Mouse (Mus musculus) myocyte (in vitro differentiated cells): ENCODE results near the gene Zranb1. TPM values are rescaled to one million over a fixed set of nuclear protein-coding genes. Genes with fewer than 3 reads are reported as not detected.

ENCODE experiments used
- H3K27me3 ChIP-seq: one replicate; pipeline ENCODE4 v1.6.1; 2011; ENCODE audit not compliant: control insufficient read depth, insufficient read depth, insufficient read length
- H3K36me3 ChIP-seq: one replicate; pipeline ENCODE4 v1.6.1; 2011; ENCODE audit not compliant: control insufficient read depth, insufficient read depth
- H3K4me2 ChIP-seq: one replicate; pipeline ENCODE4 v1.6.1; 2011; ENCODE audit warnings: low read depth, control low read depth
- H3K4me3 ChIP-seq: one replicate; pipeline ENCODE4 v1.5.1; 2011; ENCODE audit warnings: mild to moderate bottlenecking, control low read depth, moderate library complexity
- H3K79me2 ChIP-seq: one replicate; pipeline ENCODE4 v1.6.1; 2011; ENCODE audit not compliant: control insufficient read depth, insufficient read depth
- H3ac ChIP-seq: one replicate; pipeline ENCODE4 v1.6.1; 2011; ENCODE audit not compliant: control insufficient read depth, insufficient read length
- CEBPB ChIP-seq: IDR thresholded peaks from 2 replicates; pipeline ENCODE4 v1.6.1; 2011; ENCODE audit warnings: mild to moderate bottlenecking, moderate library complexity; ENCODE audit not compliant: poor library complexity, insufficient read depth, severe bottlenecking
- E2F4 ChIP-seq: IDR thresholded peaks from one replicate; pipeline ENCODE4 v1.6.1; 2011; ENCODE audit warnings: mild to moderate bottlenecking, control low read depth, moderate library complexity; ENCODE audit not compliant: insufficient read depth
- MAX ChIP-seq: IDR thresholded peaks from one replicate; pipeline ENCODE4 v1.6.1; 2011; ENCODE audit warnings: low read depth, mild to moderate bottlenecking, control low read depth
- MYOD1 ChIP-seq, 3 experiments: IDR thresholded peaks; one replicate each; pipeline ENCODE4 v1.6.1; 2011; ENCODE audit warnings: control low read depth in 2 of 3, low read depth in 2 of 3, mild to moderate bottlenecking in 2 of 3, moderate library complexity in 1 of 3; ENCODE audit not compliant: insufficient read length in 2 of 3, control insufficient read depth in 1 of 3
- MYOG ChIP-seq, 3 experiments: IDR thresholded peaks; one replicate each; pipeline ENCODE4 v1.6.1; 2011; ENCODE audit warnings: control low read depth in 2 of 3, low read depth in 2 of 3, mild to moderate bottlenecking in 2 of 3; ENCODE audit not compliant: insufficient read length in 2 of 3, control insufficient read depth in 1 of 3, insufficient read depth in 1 of 3
- POLR2A ChIP-seq: IDR thresholded peaks from one replicate; pipeline ENCODE4 v1.6.1; 2011; ENCODE audit warnings: low read depth, mild to moderate bottlenecking, control low read depth, moderate library complexity; ENCODE audit not compliant: insufficient read length
- POLR2AphosphoS2 ChIP-seq: IDR thresholded peaks from one replicate; pipeline ENCODE4 v1.6.1; 2011; ENCODE audit warnings: low read depth, control low read depth; ENCODE audit not compliant: insufficient read length
- REST ChIP-seq: IDR thresholded peaks from one replicate; pipeline ENCODE4 v1.6.1; 2011; ENCODE audit warnings: mild to moderate bottlenecking, control low read depth, moderate library complexity; ENCODE audit not compliant: insufficient read depth, insufficient read length
- SRF ChIP-seq: IDR thresholded peaks from one replicate; pipeline ENCODE4 v1.6.1; 2011; ENCODE audit warnings: low read depth; ENCODE audit not compliant: control insufficient read depth, insufficient read length
- TCF12 ChIP-seq: IDR thresholded peaks from one replicate; pipeline ENCODE4 v1.6.1; 2011; ENCODE audit warnings: mild to moderate bottlenecking, control low read depth; ENCODE audit not compliant: poor library complexity, insufficient read depth, severe bottlenecking
- TCF3 ChIP-seq: IDR thresholded peaks from one replicate; pipeline ENCODE4 v1.6.1; 2011; ENCODE audit warnings: low read depth, control low read depth; ENCODE audit not compliant: insufficient read length
- USF1 ChIP-seq: IDR thresholded peaks from one replicate; pipeline ENCODE4 v1.6.1; 2011; ENCODE audit warnings: low read depth, mild to moderate bottlenecking, control low read depth, moderate library complexity
- polyA plus RNA-seq: library from polyadenylated mRNA; unstranded; fragments of >200 nt; fragmentation: generic; extraction: Trizol; gene quantifications from one replicate; pipeline ENCODE4 v1.2.1, GENCODE M21; 2012; ENCODE audit warnings: missing spikeins

Gene Zranb1
- polyA plus RNA-seq, 1 experiment = 14.6 TPM

- Histone ChIP-seq H3ac (no peak overlapping the region), H3K4me3 (no peak overlapping the region), H3K4me2 (no peak overlapping the region), H3K36me3 (no peaks in the 10 kb centered on the region), H3K27me3 (no peaks in the 10 kb centered on the region), H3K79me2 (no peaks in the 10 kb centered on the region)
- TF ChIP-seq POLR2AphosphoS2 (no peak), CEBPB (no peak), MYOD1 (IDR thresholded peaks at IDR 0.05; ENCODE audit: control insufficient read depth in 1 of 3, insufficient read length in 2 of 3, low read depth in 2 of 3) (no peak), USF1 (no peak), MAX (no peak), E2F4 (no peak), REST (no peak), TCF12 (no peak), POLR2A (no peak), TCF3 (no peak)
These were observed 33.7 kb upstream of the Zranb1 start for GRCm38 (mm10) chr7:132897258-132897657.

- no peak overlapping the region for H3K4me2 ChIP-seq
- H3K27me3 ChIP-seq = no peaks in the 10 kb centered on the region
- no peak overlapping the region for H3K4me3 ChIP-seq
- H3ac ChIP-seq = no peak overlapping the region
- no peaks in the 10 kb centered on the region for H3K79me2 ChIP-seq
- TF ChIP-seq MYOD1 (IDR thresholded peaks at IDR 0.05; ENCODE audit: control insufficient read depth in 1 of 3, insufficient read length in 2 of 3, low read depth in 2 of 3) = no peak
- no peak for TF ChIP-seq POLR2AphosphoS2
- H3K36me3 ChIP-seq = no peaks in the 10 kb centered on the region
These were observed 32.7 kb upstream of the Zranb1 start for GRCm38 (mm10) chr7:132898234-132898633.

- H3ac ChIP-seq = no peak overlapping the region
- H3K4me3 ChIP-seq = no peak overlapping the region
- TF ChIP-seq MYOD1 (IDR thresholded peaks at IDR 0.05; ENCODE audit: control insufficient read depth in 1 of 3, insufficient read length in 2 of 3, low read depth in 2 of 3) (no peak), TCF12 (no peak), TCF3 (no peak), SRF (no peak), E2F4 (no peak), USF1 (no peak), CEBPB (no peak), MAX (no peak)
- no peaks in the 10 kb centered on the region for H3K36me3 ChIP-seq
- H3K27me3 ChIP-seq = no peaks in the 10 kb centered on the region
- no peaks in the 10 kb centered on the region for H3K79me2 ChIP-seq
- H3K4me2 ChIP-seq = no peak overlapping the region
These were observed 30.0 kb upstream of the Zranb1 start for GRCm38 (mm10) chr7:132900826-132901531.

- Histone ChIP-seq H3K4me3 (no peak overlapping the region), H3K27me3 (no peaks in the 10 kb centered on the region), H3K36me3 (no peaks in the 10 kb centered on the region), H3ac (no peak overlapping the region), H3K4me2 (no peak overlapping the region), H3K79me2 (no peaks in the 10 kb centered on the region)
- TF ChIP-seq SRF (no peak), TCF12 (no peak), E2F4 (no peak), POLR2A (no peak), MAX (no peak), USF1 (no peak), TCF3 (no peak), MYOG (IDR thresholded peaks at IDR 0.05; ENCODE audit: control insufficient read depth in 1 of 3, insufficient read depth in 1 of 3, insufficient read length in 2 of 3, low read depth in 2 of 3) (no peak)
These were observed 27.1 kb upstream of the Zranb1 start for GRCm38 (mm10) chr7:132903796-132904195.

GRCm38 (mm10) chr7:132921971-132922370 is 9.0 kb upstream of the Zranb1 start:
- Histone ChIP-seq H3K4me2 (no peak overlapping the region), H3K79me2 (no peaks in the 10 kb centered on the region), H3K4me3 (no peak overlapping the region), H3K36me3 (no peaks in the 10 kb centered on the region), H3ac (no peak overlapping the region), H3K27me3 (no peaks in the 10 kb centered on the region)
- TF ChIP-seq E2F4 (no peak), TCF12 (no peak), USF1 (no peak), REST (no peak), CEBPB (no peak), TCF3 (no peak), SRF (no peak), POLR2A (no peak), MYOD1 (IDR thresholded peaks at IDR 0.05; ENCODE audit: control insufficient read depth in 1 of 3, insufficient read length in 2 of 3, low read depth in 2 of 3) (no peak), MAX (no peak), MYOG (IDR thresholded peaks at IDR 0.05; ENCODE audit: control insufficient read depth in 1 of 3, insufficient read depth in 1 of 3, insufficient read length in 2 of 3, low read depth in 2 of 3) (no peak), POLR2AphosphoS2 (no peak)

GRCm38 (mm10) chr7:132925227-132925626 is 5.7 kb upstream of the Zranb1 start:
- Histone ChIP-seq H3K36me3 (no peaks in the 10 kb centered on the region), H3K4me3 (no peak overlapping the region), H3K27me3 (no peaks in the 10 kb centered on the region), H3ac (no peak overlapping the region), H3K4me2 (no peak overlapping the region), H3K79me2 (no peaks in the 10 kb centered on the region)
- no peak for TF ChIP-seq MAX
